In genomic region chr8:72548644-72549313, GRCm38 (mm10) we compare ENCODE assay signal across 8 mouse cellular contexts. TPM values are rescaled to one million over a fixed set of nuclear protein-coding genes. Genes with fewer than 3 reads are reported as not detected.
DNase-seq lines count a peak whose midpoint lies in the region; ATAC-seq and TF ChIP-seq lines count a peak whose summit lies in the region.

No protein-coding gene starts in this region.

- no peak for TF ChIP-seq CTCF in layer of hippocampus, adult 2 months (conservative IDR thresholded peaks at IDR 0.05)

- DNase-seq in layer of hippocampus, adult 2 months (ENCODE audit: low spot score in 2 of 2), result no peak
- no peak for DNase-seq in layer of hippocampus, adult 9-11 months
- peak; percentile 70 for DNase-seq in brain, adult 2 months (ENCODE audit: low read depth, low spot score)
- DNase-seq in forelimb bud, embryonic 11.5 days (ENCODE audit: low read depth, low spot score), result peak; percentile 44
- DNase-seq in kidney, postnatal 10 days, result peak; percentile 75
- DNase-seq in right cerebral cortex, postnatal 4 days, result no peak
- no peak for DNase-seq in thymus, postnatal 10 days (ENCODE audit: low spot score in 2 of 2)

- H3K36me3 ChIP-seq in midbrain, embryonic 16.5 days (ENCODE audit: control insufficient read depth, insufficient read depth, low read length), result peaks cover 7% of the 10 kb centered on the region; the same call in 1 of the 2 replicates

- peak overlapping the region; percentile 90 for H3K9ac ChIP-seq in midbrain, embryonic 16.5 days (ENCODE audit: low read depth, low read length)

- peak overlapping the region; percentile 73 for H3K4me2 ChIP-seq in midbrain, embryonic 16.5 days (ENCODE audit: low read length)

- peak overlapping the region; percentile 100 for H3K4me3 ChIP-seq in layer of hippocampus, adult 2 months
- H3K4me3 ChIP-seq in midbrain, embryonic 16.5 days (ENCODE audit: low read depth, low read length), result peak overlapping the region; percentile 78

- 0% methylated on average over 44 of the region's 45 CpGs for WGBS in midbrain, embryonic 16.5 days

- H3K9me3 ChIP-seq in midbrain, embryonic 16.5 days (replicated peaks; ENCODE audit: control insufficient read depth, low read length, poor library complexity, severe bottlenecking), result no peaks in the 10 kb centered on the region

- no peaks in the 10 kb centered on the region for H3K27me3 ChIP-seq in midbrain, embryonic 16.5 days (ENCODE audit: control insufficient read depth, insufficient read depth, low read depth, low read length)

- peak; percentile 6 for ATAC-seq in midbrain, embryonic 16.5 days

- H3K27ac ChIP-seq in layer of hippocampus, adult 2 months, result peak overlapping the region; percentile 92
- peak overlapping the region; percentile 91 for H3K27ac ChIP-seq in midbrain, embryonic 16.5 days (ENCODE audit: low read length)

- H3K4me1 ChIP-seq in midbrain, embryonic 16.5 days (ENCODE audit: control insufficient read depth, insufficient read depth, low read length), result peaks cover 32% of the 10 kb centered on the region

RNA-seq across cellular contexts. Expression of gene Med26, which starts 0.7 kb away (rescaled TPM):
- total RNA-seq in layer of hippocampus, adult 2 months (2021), result 10 to 100 TPM; 10.5 to 10.6 TPM
- polyA plus RNA-seq in midbrain, embryonic 16.5 days (2015; fragmentation: Nextera tagmentation; extraction: Ambion mirVana), result 16.7 and 17.8 TPM in 2 replicates

RNA-seq across cellular contexts. Expression of gene Smim7, which starts 22.1 kb away (rescaled TPM):
- total RNA-seq in layer of hippocampus, adult 2 months (2021), result 100 to 1,000 TPM; 103 to 104 TPM
- 132 and 137 TPM in 2 replicates for polyA plus RNA-seq in midbrain, embryonic 16.5 days (2015; fragmentation: Nextera tagmentation; extraction: Ambion mirVana)

RNA-seq across cellular contexts. Expression of gene Tmem38a, which starts 23.1 kb away (rescaled TPM):
- total RNA-seq in layer of hippocampus, adult 2 months (2021), result 100 to 1,000 TPM; 115 to 120 TPM
- polyA plus RNA-seq in midbrain, embryonic 16.5 days (2015; fragmentation: Nextera tagmentation; extraction: Ambion mirVana), result 24.8 and 32.3 TPM in 2 replicates

RNA-seq across cellular contexts. Expression of gene Slc35e1, which starts 56.4 kb away (rescaled TPM):
- total RNA-seq in layer of hippocampus, adult 2 months (2021), result 10 to 100 TPM; 45.2 to 48.2 TPM
- 8.2 and 8.8 TPM in 2 replicates for polyA plus RNA-seq in midbrain, embryonic 16.5 days (2015; fragmentation: Nextera tagmentation; extraction: Ambion mirVana)

Comparison
In these comparisons a context has a peak if more than half of its experiments do, and no peak if none do; other contexts are left out.
1. DNase-seq: peak in brain, adult 2 months (single experiment), forelimb bud, embryonic 11.5 days (single experiment) and kidney, postnatal 10 days (single experiment); none in layer of hippocampus, adult 2 months (0 of 2), layer of hippocampus, adult 9-11 months (single experiment), right cerebral cortex, postnatal 4 days (single experiment) and thymus, postnatal 10 days (0 of 2).